Mouse (Mus musculus): ENCODE results near the gene Inpp5a.

Gene Inpp5a

GRCm38 (mm10) chr7:139484206-139484955 is 95.5 kb downstream of the Inpp5a start:
- no peak for DNase-seq

DNA sequence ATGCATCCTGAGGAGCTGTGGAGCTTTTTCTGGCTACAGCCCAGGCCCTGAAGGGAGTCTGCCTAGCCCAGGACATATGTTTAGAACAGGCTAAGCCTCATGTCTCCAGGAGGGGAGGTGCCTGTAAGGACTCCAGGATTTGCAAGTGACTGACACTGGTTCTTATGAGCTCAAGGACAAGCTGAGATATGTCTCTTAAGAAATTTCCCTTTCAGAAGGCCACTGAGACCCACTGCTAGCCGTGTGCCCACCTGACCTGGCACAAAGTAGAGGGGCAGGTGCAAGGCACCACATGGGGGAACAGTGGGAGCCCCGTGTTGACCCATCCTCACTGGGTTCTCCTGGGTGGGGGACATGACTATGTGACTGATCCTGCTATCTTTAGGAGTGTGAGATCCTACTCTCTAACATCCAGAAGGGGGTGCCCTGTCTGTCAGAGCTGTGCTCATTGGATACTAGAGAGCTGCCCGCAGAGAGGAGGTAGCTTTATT is 100.9 kb downstream of the Inpp5a start:
- no peak for DNase-seq

- no peak for DNase-seq
Measured at GRCm38 (mm10) chr7:139492351-139492750, 103.4 kb downstream of the Inpp5a start.

- DNase-seq: no peak
Measured at GRCm38 (mm10) chr7:139492946-139493345, 104.0 kb downstream of the Inpp5a start.

- no peak for DNase-seq
Measured at GRCm38 (mm10) chr7:139495791-139496190, 106.9 kb downstream of the Inpp5a start.

DNA sequence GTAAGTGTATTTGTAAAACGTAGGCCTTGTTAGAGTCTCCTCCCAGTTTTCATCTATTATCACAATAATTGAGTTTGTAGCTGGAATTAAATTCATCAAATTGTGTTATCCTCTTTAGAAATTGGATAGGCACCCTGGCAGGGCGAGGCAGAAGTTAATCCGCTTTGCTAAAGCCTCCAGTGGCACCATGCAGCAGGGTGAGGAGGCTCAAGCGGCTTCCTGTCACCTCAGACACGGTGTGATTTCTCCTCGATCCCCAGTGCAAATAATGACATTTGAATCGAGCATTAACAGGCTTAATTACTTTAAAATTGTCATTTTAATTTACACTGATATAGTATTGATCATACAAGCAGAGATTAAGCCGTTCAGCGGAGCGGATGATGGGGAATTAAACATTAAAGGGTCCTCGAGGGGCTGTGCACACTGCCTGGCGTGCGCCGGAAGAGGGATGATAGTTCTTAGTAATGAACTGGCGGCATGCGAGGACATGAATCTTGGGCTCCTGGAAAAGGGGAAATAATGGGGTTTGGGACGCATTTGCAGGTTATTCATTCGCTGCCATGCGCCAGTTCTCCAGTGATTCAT is 109.2 kb downstream of the Inpp5a start:
- no peak for DNase-seq

DNA sequence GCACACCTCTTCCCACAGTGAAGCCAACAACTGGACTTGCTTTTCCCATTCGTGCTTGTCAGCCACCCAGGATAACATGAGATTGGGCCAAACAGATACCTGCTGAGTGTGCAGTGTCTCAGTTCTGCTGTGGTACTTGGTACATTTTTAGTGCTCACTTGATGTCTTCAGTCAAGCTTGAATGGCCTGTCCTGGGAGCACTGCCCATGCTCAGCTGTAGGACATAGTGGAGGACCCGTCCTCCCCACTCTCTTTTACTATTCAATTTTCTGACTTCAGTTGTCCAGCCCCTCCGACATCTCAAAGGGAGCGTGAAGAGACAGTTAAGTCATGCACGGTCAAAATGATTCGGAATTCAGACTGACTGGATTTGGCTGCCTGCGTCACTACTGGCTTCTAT is 115.2 kb downstream of the Inpp5a start:
- DNase-seq: no peak

DNA sequence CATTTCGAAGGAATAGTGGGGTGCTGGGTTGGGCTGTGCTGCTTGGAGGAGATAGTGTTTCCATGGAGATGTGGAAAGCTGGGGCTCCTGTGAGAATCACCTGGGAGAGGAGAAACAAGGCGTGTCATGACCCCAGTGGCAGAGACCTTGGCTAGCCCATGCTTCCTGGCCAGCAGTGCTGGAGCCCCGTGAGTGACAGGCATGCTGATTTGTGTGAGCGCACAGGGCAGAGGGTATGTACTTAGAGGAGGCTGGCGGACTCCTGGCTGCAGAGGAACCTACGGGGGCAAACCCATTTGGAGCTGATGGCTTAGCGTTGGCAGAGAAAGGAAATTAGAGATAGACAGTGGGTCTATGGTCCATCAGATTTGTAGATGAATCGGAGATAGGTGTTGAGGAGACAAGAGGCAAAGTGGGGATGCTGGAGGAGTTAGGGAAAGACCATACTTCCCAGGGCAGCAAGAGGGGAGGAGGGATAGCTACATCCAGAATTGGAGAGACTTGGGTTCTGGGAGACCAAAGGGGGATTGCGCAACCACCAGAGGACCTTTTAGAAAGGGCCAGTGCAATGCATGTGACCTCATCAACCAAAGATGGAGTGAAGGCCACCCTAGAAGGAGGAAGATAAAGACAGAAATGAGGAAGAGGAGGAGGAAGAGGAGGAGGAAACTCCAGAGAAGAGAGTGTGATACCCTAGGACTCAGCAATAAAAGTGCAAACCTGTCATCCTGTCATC is 117.9 kb downstream of the Inpp5a start:
- no peak for DNase-seq

- no peak for DNase-seq
Measured at GRCm38 (mm10) chr7:139508938-139509337, 120.0 kb downstream of the Inpp5a start.

GRCm38 (mm10) chr7:139515959-139516660 is 127.2 kb downstream of the Inpp5a start:
- no peak for DNase-seq

GRCm38 (mm10) chr7:139516661-139517016 is 127.7 kb downstream of the Inpp5a start:
- no peak for DNase-seq

DNA sequence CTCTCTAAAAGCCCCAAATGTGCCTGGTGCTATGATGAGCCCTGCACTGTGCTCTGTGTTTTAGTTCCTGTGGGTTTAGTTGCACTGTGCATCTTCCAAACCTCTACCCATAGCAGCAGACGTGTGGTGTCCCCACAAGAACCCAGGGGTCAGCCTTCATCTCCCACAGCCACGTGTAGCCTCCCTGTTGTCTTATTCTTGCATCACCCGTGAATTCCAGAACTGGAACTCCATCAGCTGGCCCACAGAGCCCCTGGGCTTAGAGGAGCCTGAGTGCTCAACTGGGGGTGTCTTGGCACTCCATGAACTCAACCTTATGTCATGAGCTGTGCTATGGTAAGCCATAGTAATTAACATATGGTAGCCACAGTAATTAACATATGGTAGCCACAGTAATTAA is 129.4 kb downstream of the Inpp5a start:
- no peak for DNase-seq

DNA sequence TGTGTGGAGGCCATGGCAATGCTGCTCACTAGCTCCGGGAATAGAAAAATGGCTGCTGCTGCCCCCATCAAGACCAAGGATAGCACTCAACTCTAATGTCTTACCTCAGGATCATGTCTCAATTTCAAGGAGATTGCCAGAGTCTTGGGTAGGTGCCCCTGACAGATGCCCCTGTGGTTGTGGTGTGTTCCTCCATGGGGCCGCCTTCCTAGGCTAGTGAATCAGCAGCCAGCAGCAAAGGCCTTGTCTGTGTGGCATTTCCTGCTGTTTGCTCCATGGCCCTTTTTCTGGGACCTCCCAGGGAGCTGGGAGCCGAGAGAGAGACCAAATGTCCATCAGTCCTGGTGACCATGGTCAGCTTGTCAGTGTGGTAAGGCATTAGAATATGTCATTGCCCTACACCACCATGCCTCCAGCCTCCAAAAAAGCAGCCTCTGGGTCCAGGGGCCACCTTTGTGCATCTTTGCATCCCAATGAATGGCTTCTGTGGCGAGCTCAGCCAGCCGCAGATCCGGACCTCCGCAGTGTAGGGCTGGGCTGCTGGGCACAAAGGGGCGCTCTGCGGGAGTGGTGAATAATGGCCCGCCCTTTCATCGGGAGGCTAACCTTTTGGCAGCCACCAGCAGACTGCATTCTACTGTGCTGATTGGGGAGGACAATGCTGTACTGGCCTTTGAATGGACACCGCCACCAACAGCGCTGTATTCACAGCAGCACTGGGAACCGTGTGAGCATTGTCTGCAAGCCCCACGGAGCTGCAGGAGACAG is 139.6 kb downstream of the Inpp5a start:
- no peak for DNase-seq

DNA sequence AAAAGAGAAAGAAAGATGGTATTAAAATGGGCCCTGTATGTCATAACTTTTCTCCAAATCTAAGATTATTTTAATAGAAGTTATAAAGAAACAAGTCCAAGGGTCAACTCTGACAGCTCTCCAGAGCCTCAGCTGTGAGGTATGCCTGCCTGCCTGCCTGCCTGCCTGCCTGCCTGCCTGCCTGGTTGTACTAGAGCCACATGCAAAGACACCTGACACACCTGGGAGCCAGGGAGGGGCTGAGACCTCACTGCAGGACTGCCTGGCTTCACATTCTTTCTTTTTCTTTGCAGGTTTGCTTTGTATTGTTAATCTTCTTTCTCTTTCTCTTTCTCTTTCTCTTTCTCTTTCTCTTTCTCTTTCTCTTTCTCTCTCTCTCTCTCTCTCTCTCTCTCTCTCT is 140.3 kb downstream of the Inpp5a start:
- no peak for DNase-seq

DNA sequence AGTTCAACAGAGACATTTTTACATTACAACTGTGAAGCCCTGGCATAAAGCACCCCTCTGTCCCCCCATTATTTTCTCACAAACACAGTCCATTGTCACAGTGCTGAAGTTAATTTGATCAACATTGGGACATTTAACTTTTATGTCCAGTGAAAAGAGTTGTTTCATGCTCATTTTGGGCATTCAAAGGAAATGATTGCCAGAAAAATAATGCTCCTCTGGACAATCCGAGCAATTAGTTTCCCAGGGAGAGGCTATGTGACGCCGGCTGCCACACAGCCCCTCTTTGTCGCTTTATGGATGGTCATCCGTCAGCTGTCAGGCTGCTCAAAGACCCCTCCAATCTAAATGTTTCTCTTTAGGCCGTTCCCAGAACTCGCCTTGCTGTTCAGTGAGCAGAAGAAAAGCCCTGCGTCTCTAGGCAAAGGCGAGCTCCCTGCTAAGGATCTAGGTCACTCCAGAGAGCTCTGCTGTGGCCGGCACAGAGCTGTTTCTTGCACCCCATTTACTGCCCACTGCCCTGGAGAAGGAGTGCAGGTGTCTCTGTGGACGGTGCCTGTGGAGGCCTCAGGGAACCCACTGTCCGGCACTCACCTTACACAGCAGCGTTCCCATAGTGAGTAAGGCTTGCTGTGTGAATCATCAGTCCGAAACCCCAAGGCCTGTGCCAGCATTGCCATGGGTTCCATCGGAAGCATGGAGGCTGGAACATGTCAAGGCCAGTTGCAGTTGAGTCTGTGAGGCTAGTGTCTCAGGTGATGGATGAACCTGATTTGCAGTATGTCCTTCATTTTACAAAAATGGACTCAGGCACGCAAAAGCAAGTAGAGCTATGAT is 141.9 kb downstream of the Inpp5a start:
- DNase-seq: no peak

- DNase-seq: no peak
Measured at GRCm38 (mm10) chr7:139531428-139531801, 142.5 kb downstream of the Inpp5a start.

DNA sequence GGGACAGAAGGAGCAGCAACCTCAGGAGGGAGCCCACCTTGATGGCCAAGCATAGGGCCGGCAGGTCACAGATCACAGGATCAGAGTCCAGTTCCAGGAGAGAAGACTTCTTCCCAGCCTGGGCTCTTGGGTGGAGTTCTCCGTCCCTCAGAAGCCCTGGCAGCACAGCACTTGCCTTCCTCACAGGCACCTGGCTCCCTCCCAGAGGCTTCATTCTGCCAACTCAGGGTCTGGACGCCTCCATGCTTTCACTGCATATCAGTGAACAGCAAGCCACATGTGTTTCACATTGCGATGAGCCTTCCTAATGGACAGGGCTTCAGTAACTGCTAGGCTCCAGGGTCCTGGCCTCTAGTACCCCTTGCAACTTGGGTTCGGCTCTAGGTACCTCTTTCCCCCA is 147.4 kb downstream of the Inpp5a start:
- no peak for DNase-seq

- DNase-seq: no peak
Measured at GRCm38 (mm10) chr7:139536831-139537230, 147.9 kb downstream of the Inpp5a start.

- DNase-seq: no peak
Measured at GRCm38 (mm10) chr7:139537831-139538230, 148.9 kb downstream of the Inpp5a start.

DNA sequence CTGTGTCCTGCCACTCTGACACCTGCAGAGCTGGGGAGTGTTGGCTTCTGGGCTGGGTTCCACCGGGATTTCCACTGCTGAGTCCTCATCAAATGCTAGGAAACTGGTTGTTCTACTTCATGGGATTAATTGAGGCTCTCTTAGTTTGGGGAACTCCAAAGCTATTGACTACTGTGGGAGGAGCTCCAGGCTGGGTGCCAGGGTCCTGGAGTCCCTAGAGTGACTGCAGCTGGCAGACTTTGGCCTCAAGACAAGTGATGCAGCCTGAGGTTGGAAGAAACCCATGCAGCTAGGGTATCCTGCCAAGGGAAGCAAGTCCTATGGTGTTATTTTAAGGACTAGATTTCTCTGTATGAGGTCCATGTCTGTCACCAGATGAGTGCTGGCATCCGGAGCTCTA is 149.6 kb downstream of the Inpp5a start:
- DNase-seq: no peak

GRCm38 (mm10) chr7:139540601-139541000 is 151.7 kb downstream of the Inpp5a start:
- no peak for DNase-seq

GRCm38 (mm10) chr7:139541422-139541821 is 152.5 kb downstream of the Inpp5a start:
- no peak for DNase-seq

Measured in B cell, adult 2 months (primary cell).